Mouse (Mus musculus): ENCODE measurements around the gene Gm11563. TPM values are rescaled to one million over a fixed set of nuclear protein-coding genes. Genes with fewer than 3 reads are reported as not detected.

The Gm11563 gene
- not detected for total RNA-seq (2023)

DNA sequence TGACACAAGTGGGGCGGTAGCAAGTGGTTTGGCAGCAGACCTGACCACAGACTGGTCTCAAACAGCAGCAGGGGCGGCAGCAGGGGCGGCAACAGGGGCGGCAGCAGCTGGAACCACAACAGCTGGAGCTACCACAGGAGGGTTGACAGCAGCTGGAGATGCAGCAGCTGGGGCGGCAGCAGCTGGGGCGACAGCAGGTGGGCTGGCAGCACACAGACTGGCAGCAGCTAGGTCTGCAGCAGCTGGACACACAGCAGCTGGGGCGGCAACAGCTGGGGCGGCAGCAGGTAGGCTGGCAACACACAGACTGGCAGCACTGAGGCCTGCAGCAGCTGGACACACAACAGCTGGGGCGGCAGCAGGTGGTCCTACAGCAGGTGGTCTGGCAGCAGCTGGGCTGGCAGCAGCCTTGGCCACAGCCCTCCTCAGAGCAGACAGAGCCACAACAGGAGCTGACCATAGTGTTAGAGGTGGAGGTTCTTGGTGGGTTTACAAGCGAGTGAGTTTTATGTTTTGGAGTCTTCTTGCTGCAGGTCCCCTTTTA lies at the start of gene Gm11563:
Gm11563 (minus strand) TSS at position 494 of the 544 bp plus-strand sequence.

GRCm38 (mm10) chr11:99690463-99690862 lies 31.7 kb upstream of the Gm11563 start, which contains the start of gene Gm14190:
TSS of gene Gm14190 (minus strand) at chr11:99690740.

GRCm38 (mm10) chr11:99665860-99666259 lies 7.1 kb upstream of the Gm11563 start, which contains the start of gene Krtap4-6:
TSS of gene Krtap4-6 (minus strand) at chr11:99665960.

GRCm38 (mm10) chr11:99650136-99650535 lies 8.6 kb downstream of the Gm11563 start, which contains the start of gene Gm11555:
TSS of gene Gm11555 (minus strand) at chr11:99650236.

DNA sequence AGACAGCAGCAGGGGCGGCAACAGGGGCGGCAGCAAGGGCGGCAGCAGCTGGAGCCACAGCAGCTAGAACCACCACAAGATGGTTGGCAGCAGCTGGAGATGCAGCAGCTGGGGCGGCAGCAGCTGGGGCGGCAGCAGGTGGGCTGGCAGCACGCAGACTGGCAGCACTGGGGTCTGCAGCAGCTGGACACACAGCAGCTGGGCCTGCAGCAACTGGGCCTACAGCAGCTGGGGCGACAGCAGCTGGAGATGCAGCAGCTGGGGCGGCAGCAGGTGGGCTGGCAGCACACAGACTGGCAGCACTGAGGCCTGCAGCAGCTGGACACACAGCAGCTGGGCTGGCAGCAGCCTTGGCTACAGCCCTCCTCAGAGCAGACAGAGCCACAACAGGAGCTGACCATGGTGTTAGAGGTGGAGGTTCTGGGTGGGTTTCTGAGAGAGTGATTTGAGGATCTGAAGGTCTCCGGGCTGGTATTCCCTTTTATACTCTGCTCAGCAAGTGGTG lies 15.1 kb downstream of the Gm11563 start, which contains the start of gene Krtap4-7:
Krtap4-7 (minus strand) TSS at position 455 of the 505 bp plus-strand sequence.

DNA sequence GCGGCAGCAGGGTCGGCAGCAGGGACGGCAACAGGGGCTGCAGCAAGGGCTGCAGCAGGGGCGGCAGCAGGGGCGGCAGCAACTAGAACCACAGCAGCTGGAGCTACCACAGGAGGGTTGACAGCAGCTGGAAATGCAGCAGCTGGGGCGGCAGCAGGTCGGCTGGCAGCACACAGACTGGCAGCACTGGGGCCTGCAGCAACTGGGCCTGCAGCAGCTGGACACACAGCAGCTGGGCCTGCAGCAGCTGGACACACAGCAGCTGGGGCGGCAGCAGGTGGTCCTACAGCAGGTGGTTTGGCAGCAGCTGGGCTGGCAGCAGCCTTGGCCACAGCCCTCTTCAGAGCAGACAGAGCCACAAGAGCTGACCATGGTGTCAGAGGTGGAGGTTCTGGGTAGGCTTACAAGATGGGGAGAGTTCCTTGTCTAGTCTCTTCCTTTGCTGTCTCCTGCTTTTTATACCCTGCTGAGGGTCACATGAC lies 24.1 kb downstream of the Gm11563 start, which contains the start of gene Krtap4-2:
Krtap4-2 (minus strand) TSS at position 432 of the 482 bp plus-strand sequence.

GRCm38 (mm10) chr11:99628138-99628537 lies 30.6 kb downstream of the Gm11563 start, which contains the start of gene Krtap4-1:
TSS of gene Krtap4-1 (minus strand) at chr11:99628238.

DNA sequence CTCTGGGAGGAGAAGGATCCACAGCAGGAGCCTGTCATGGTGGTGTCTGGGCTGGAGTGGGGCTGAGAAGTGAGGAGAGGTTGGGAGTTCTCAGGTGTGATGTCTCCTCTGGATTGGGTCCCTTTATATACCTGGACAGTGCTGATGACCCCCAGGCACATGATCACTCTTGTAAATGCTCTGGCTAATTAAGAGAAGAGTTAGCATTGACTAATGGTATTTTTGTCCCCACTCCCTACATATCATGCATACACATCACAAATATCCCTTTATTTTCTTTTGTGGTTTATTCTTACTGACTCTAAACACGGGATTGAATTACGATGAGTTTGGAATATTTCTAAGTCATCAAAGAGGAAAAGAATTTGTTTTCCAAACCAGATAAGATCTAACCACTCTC lies 38.4 kb downstream of the Gm11563 start, which contains the start of gene Gm11562:
Gm11562 (minus strand) TSS at position 101 of the 400 bp plus-strand sequence.

DNA sequence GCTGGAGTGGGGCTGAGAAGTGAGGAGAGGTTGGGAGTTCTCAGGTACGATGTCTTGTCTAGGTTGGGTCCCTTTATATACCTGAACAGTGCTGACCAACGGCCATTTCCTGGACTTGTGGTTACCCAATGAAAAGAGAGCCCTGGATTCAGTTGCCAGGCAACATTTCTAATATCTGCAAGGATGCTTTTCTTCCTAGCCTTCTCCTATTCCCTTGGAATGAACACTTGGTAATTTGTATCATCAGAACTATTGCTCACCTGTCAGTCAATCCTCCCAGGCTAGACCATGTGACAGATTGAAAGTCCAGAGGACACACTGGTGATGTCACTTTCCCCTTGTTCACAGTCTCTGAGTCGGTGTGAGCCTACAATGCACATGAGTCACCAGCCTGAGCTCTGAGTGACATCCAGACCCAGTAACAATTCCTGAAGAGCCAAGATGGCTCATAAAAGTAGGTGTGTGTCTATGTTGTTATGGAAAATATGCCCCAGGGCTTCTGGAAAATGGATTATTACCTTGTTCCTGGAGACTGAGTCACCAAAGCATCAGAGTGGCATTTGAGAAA lies 43.9 kb downstream of the Gm11563 start, which contains the start of gene Krtap2-4:
Krtap2-4 (minus strand) TSS at position 51 of the 568 bp plus-strand sequence.

DNA sequence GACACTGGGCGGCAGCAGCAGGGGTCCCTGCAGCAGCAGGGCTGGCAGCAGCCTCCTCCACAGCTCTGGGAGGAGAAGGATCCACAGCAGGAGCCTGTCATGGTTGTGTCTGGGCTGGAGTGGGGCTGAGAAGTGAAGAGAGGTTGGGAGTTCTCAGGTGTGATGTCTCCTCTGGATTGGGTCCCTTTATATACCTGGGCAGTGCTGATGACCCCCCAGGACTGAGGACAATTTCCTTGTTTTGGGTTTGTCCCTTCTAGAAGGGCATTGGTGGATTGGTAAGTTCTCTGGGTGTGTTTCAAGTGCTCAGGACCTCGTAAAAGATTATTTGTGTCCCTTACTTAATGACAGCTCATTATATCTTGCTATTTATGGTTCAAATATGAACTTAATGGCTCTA lies 48.7 kb downstream of the Gm11563 start, which contains the start of gene Gm11937:
Gm11937 (minus strand) TSS at position 101 of the 400 bp plus-strand sequence.

Other genes with a start within 250 kb of the Gm11563 start
- gene Krt12, start 236.7 kb downstream of the Gm11563 start, total RNA-seq (2023) = not detected
- not detected for gene Krt20, start 220.8 kb downstream of the Gm11563 start, total RNA-seq (2023)
- not detected for gene Krt23, start 165.8 kb downstream of the Gm11563 start, total RNA-seq (2023)
- gene Krt39, start 137.6 kb downstream of the Gm11563 start, total RNA-seq (2023) = not detected
- gene Krt40, start 115.8 kb downstream of the Gm11563 start, total RNA-seq (2023) = not detected
- gene Krtap3-3, start 108.1 kb downstream of the Gm11563 start, total RNA-seq (2023) = not detected
- not detected for gene Krtap3-2, start 102.1 kb downstream of the Gm11563 start, total RNA-seq (2023)
- gene Gm11939, start 99.5 kb downstream of the Gm11563 start, total RNA-seq (2023) = not detected
- gene Krtap3-1, start 92.3 kb downstream of the Gm11563 start, total RNA-seq (2023) = not detected
- not detected for gene Krtap1-5, start 77.9 kb downstream of the Gm11563 start, total RNA-seq (2023)
- not detected for gene Krtap1-4, start 75.3 kb downstream of the Gm11563 start, total RNA-seq (2023)
- not detected for gene Krtap1-3, start 67.6 kb downstream of the Gm11563 start, total RNA-seq (2023)
- not detected for gene Krtap9-3, start 60.9 kb downstream of the Gm11563 start, total RNA-seq (2023)
- gene Gm11938, start 55.7 kb downstream of the Gm11563 start, total RNA-seq (2023) = not detected
- gene Gm11937, start 48.8 kb downstream of the Gm11563 start, total RNA-seq (2023) = not detected
- not detected for gene Krtap2-4, start 44.1 kb downstream of the Gm11563 start, total RNA-seq (2023)
- not detected for gene Gm11562, start 38.5 kb downstream of the Gm11563 start, total RNA-seq (2023)
- gene Krtap4-1, start 30.7 kb downstream of the Gm11563 start, total RNA-seq (2023) = not detected
- gene Krtap4-2, start 23.9 kb downstream of the Gm11563 start, total RNA-seq (2023) = not detected
- gene Krtap4-7, start 14.9 kb downstream of the Gm11563 start, total RNA-seq (2023) = not detected
- not detected for gene Gm11555, start 8.7 kb downstream of the Gm11563 start, total RNA-seq (2023)
- gene Krtap4-6, start 7.0 kb upstream of the Gm11563 start, total RNA-seq (2023) = not detected
- gene Gm14190, start 31.8 kb upstream of the Gm11563 start, total RNA-seq (2023) = not detected
- not detected for gene Gm14180, start 75.3 kb upstream of the Gm11563 start, total RNA-seq (2023)
- gene Gm11595, start 114.0 kb upstream of the Gm11563 start, total RNA-seq (2023) = not detected
- gene Krtap4-8, start 121.7 kb upstream of the Gm11563 start, total RNA-seq (2023) = not detected
- gene Krtap4-9, start 126.2 kb upstream of the Gm11563 start, total RNA-seq (2023) = not detected
- not detected for gene Gm11596, start 134.5 kb upstream of the Gm11563 start, total RNA-seq (2023)
- not detected for gene Gm11569, start 140.0 kb upstream of the Gm11563 start, total RNA-seq (2023)
- gene Gm11554, start 145.5 kb upstream of the Gm11563 start, total RNA-seq (2023) = not detected
- gene Krtap4-13, start 150.9 kb upstream of the Gm11563 start, total RNA-seq (2023) = not detected
- not detected for gene Gm11564, start 156.7 kb upstream of the Gm11563 start, total RNA-seq (2023)
- gene 2300003K06Rik, start 179.1 kb upstream of the Gm11563 start, total RNA-seq (2023) = not detected
- not detected for gene Krtap4-16, start 192.6 kb upstream of the Gm11563 start, total RNA-seq (2023)
- gene Gm11568, start 199.0 kb upstream of the Gm11563 start, total RNA-seq (2023) = not detected
- not detected for gene Gm11559, start 205.5 kb upstream of the Gm11563 start, total RNA-seq (2023)
- gene Krtap9-1, start 214.4 kb upstream of the Gm11563 start, total RNA-seq (2023) = not detected
- gene Gm11567, start 220.2 kb upstream of the Gm11563 start, total RNA-seq (2023) = not detected
- not detected for gene Krtap31-1, start 249.0 kb upstream of the Gm11563 start, total RNA-seq (2023)